Mouse (Mus musculus) E14TG2a.4 (cell line): ENCODE results near the gene Zcchc9.

Experiments
- CTCF ChIP-seq: conservative IDR thresholded peaks from 2 replicates; pipeline ENCODE4 v1.5.1; 2014; ENCODE audit warnings: low read length
- NANOG ChIP-seq: IDR thresholded peaks from 2 replicates; pipeline ENCODE4 v1.6.1; 2014; ENCODE audit warnings: borderline replicate concordance, low read length, mixed read lengths
- POU5F1 ChIP-seq: IDR thresholded peaks from 2 replicates; pipeline ENCODE4 v1.6.1; 2014; ENCODE audit warnings: low read length, borderline replicate concordance

GRCm38 (mm10) chr13:91760302-91761050 is 47.0 kb downstream of the Zcchc9 start:
- no peak for TF ChIP-seq CTCF
- no peak for TF ChIP-seq POU5F1
- TF ChIP-seq NANOG, result no peak
